Mouse (Mus musculus): ENCODE measurements around the gene Zfp410. TPM values are rescaled to one million over a fixed set of nuclear protein-coding genes. Genes with fewer than 3 reads are reported as not detected.

The Zfp410 gene
- polyA plus RNA-seq, 1 experiment from 2014 or later, result 102 TPM

- H3K9ac ChIP-seq, result no peak overlapping the region
Observed at GRCm38 (mm10) chr12:84364291-84364690, 47.6 kb downstream of the Zfp410 start.

GRCm38 (mm10) chr12:84365137-84365536, 48.5 kb downstream of the Zfp410 start:
- 92% methylated on average over 6 of the region's 6 CpGs for WGBS
- Histone ChIP-seq H3K9ac (no peak overlapping the region), H3K9me3 (no peaks in the 10 kb centered on the region)

More at GRCm38 (mm10) chr12:84364291-84364690, 47.6 kb downstream of the Zfp410 start:
- no peak for ATAC-seq (ENCODE audit: low FRiP score, low read depth)
- Histone ChIP-seq H3K4me2 (replicated peaks) (no peak overlapping the region), H3K27me3 (no peaks in the 10 kb centered on the region), H3K36me3 (peaks cover 24% of the 10 kb centered on the region), H3K4me1 (peaks cover 21% of the 10 kb centered on the region), H3K27ac (no peak overlapping the region), H3K9me3 (no peaks in the 10 kb centered on the region), H3K4me3 (no peak overlapping the region)
- 78% methylated on average over 9 of the region's 9 CpGs for WGBS

DNA sequence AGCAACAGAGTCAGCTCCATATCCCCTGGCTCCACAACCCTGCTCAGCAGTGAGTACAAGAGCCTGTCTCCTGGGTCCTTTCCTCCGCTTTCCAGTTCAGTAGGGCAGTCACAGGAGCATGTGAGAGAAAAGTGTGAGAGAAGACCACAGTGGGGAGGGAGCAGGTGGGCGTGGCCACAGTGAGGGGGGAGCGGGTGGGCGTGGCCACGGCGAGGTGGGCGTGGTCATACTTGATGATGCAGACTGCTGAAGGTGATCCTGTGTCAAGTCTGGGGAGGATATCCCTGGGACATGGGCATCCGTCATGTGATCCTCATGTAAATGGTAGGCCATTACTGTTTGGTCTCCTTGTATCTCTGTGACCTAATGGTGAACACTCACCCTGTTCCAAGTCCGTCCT, 50.3 kb downstream of the Zfp410 start:
- Histone ChIP-seq H3K4me2 (replicated peaks) (no peak overlapping the region), H3K9ac (no peak overlapping the region), H3K27ac (no peak overlapping the region), H3K4me3 (no peak overlapping the region), H3K4me1 (peaks cover 14% of the 10 kb centered on the region), H3K36me3 (peaks cover 50% of the 10 kb centered on the region), H3K9me3 (no peaks in the 10 kb centered on the region), H3K27me3 (no peaks in the 10 kb centered on the region)
- no peak for ATAC-seq (ENCODE audit: low FRiP score, low read depth)
- WGBS, result 62% methylated on average over 9 of the region's 9 CpGs

More at GRCm38 (mm10) chr12:84365137-84365536, 48.5 kb downstream of the Zfp410 start:
- ATAC-seq (ENCODE audit: low FRiP score, low read depth), result no peak
- peaks cover 32% of the 10 kb centered on the region for H3K36me3 ChIP-seq
- peaks cover 21% of the 10 kb centered on the region for H3K4me1 ChIP-seq
- H3K4me3 ChIP-seq, result no peak overlapping the region
- no peak overlapping the region for H3K27ac ChIP-seq
- no peak overlapping the region for H3K4me2 ChIP-seq (replicated peaks)
- no peaks in the 10 kb centered on the region for H3K27me3 ChIP-seq

- Histone ChIP-seq H3K4me1 (no peaks in the 10 kb centered on the region), H3K4me2 (replicated peaks) (no peak overlapping the region), H3K9ac (no peak overlapping the region), H3K4me3 (no peak overlapping the region), H3K27ac (no peak overlapping the region), H3K9me3 (no peaks in the 10 kb centered on the region), H3K36me3 (peaks cover 89% of the 10 kb centered on the region), H3K27me3 (no peaks in the 10 kb centered on the region)
- ATAC-seq (ENCODE audit: low FRiP score, low read depth), result no peak
- whole genome bisulfite sequencing, result 96% methylated on average over 5 of the region's 5 CpGs
Observed at GRCm38 (mm10) chr12:84371647-84372046, 55.0 kb downstream of the Zfp410 start.

- Histone ChIP-seq H3K4me2 (replicated peaks) (no peak overlapping the region), H3K27me3 (no peaks in the 10 kb centered on the region), H3K27ac (peak overlapping the region; percentile 10; the same call in 1 of the 2 replicates), H3K9ac (no peak overlapping the region), H3K4me3 (no peak overlapping the region), H3K4me1 (no peaks in the 10 kb centered on the region), H3K36me3 (peaks cover 74% of the 10 kb centered on the region), H3K9me3 (no peaks in the 10 kb centered on the region)
- 80% methylated on average over 6 of the region's 6 CpGs for whole genome bisulfite sequencing
- no peak for ATAC-seq (ENCODE audit: low FRiP score, low read depth)
Observed at GRCm38 (mm10) chr12:84373831-84374481, 57.3 kb downstream of the Zfp410 start.

DNA sequence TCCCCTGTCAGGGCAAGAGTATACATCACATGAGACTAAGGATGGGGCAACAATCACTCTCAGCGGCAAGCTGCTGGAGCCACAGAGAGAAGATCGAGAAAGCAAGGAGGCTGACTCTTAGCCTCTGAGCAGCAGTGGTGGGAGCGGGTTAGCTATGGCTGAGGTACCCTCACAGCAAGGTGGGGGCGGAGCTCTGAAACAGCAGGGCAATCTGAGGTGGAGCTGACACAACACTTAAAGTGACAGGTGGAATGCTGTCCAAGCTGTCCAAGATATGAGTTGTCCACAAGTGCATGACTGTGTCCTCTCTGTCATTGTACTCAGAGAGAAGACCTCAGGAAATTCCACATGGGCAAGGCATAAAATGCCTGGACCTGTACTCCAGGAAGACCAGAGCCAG, 65.7 kb downstream of the Zfp410 start:
- Histone ChIP-seq H3K9me3 (no peaks in the 10 kb centered on the region), H3K27ac (no peak overlapping the region), H3K4me2 (replicated peaks) (no peak overlapping the region), H3K27me3 (no peaks in the 10 kb centered on the region), H3K9ac (no peak overlapping the region), H3K4me1 (no peaks in the 10 kb centered on the region), H3K36me3 (peaks cover 7% of the 10 kb centered on the region; the same call in 1 of the 2 replicates), H3K4me3 (no peak overlapping the region)
- 75% methylated on average over 4 of the region's 4 CpGs for WGBS
- no peak for ATAC-seq (ENCODE audit: low FRiP score, low read depth)

DNA sequence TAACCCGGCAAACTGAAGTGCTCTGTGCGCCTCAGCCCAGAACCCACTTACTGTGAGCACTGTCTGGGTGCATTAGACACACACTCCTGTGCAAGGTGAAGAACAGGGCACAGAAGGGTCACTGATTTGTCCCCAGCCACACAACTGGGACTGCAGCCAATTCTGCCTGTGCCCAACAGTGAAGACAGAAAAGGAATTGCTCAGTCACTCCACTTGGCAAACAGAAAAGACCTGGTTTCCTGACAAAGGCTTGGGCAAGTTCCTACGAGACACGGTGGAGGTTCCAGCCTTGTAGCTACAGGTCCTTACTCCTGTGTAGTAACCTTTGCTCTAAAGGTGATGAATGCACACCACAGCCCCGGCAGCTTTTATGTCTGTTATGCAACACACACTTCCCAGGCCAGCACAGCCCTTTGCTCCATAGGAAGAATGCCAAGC, 68.0 kb downstream of the Zfp410 start:
- H3K27ac ChIP-seq, result no peak overlapping the region
- no peaks in the 10 kb centered on the region for H3K27me3 ChIP-seq
- H3K9ac ChIP-seq, result no peak overlapping the region
- 75% methylated on average over 5 of the region's 5 CpGs for WGBS
- H3K4me1 ChIP-seq, result no peaks in the 10 kb centered on the region
- no peak overlapping the region for H3K4me2 ChIP-seq (replicated peaks)
- H3K9me3 ChIP-seq, result no peaks in the 10 kb centered on the region
- ATAC-seq (ENCODE audit: low FRiP score, low read depth), result no peak
- peaks cover 6% of the 10 kb centered on the region; the same call in 1 of the 2 replicates for H3K36me3 ChIP-seq
- H3K4me3 ChIP-seq, result no peak overlapping the region

- WGBS, result 88% methylated on average over 4 of the region's 4 CpGs
- Histone ChIP-seq H3K9me3 (no peaks in the 10 kb centered on the region), H3K27me3 (no peaks in the 10 kb centered on the region), H3K4me2 (replicated peaks) (no peak overlapping the region), H3K27ac (no peak overlapping the region), H3K4me3 (no peak overlapping the region), H3K4me1 (no peaks in the 10 kb centered on the region), H3K36me3 (peaks cover 6% of the 10 kb centered on the region; the same call in 1 of the 2 replicates), H3K9ac (no peak overlapping the region)
- ATAC-seq (ENCODE audit: low FRiP score, low read depth), result no peak
Observed at GRCm38 (mm10) chr12:84385408-84385807, 68.8 kb downstream of the Zfp410 start.

DNA sequence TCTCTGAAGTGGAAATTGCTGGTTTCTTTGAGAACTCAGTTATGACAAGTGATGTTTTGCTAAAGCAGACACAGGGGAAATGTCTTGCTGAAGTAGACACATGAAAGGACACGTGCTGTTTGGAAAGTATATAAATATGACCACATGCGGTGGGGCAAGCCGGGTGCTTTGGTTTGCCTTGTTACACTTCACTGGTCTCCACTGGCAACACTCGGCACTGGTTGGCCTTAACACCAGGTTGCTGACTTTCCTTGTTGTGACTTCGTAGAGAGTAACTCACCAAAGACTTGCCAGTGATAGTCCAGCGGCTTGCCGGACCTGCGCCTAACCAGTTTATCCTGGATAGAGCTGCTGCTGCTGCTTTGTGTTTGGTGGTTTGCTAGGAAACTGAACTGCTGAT, 71.4 kb downstream of the Zfp410 start:
- peaks cover 6% of the 10 kb centered on the region; the same call in 1 of the 2 replicates for H3K36me3 ChIP-seq
- H3K4me3 ChIP-seq, result no peak overlapping the region
- WGBS, result 90% methylated on average over 8 of the region's 8 CpGs
- H3K4me1 ChIP-seq, result no peaks in the 10 kb centered on the region
- no peaks in the 10 kb centered on the region for H3K27me3 ChIP-seq
- H3K9me3 ChIP-seq, result no peaks in the 10 kb centered on the region
- H3K27ac ChIP-seq, result no peak overlapping the region
- no peak overlapping the region for H3K4me2 ChIP-seq (replicated peaks)
- no peak overlapping the region for H3K9ac ChIP-seq
- ATAC-seq (ENCODE audit: low FRiP score, low read depth), result no peak

GRCm38 (mm10) chr12:84388774-84389400, 72.2 kb downstream of the Zfp410 start:
- no peaks in the 10 kb centered on the region for H3K27me3 ChIP-seq
- no peak for ATAC-seq (ENCODE audit: low FRiP score, low read depth)
- WGBS, result 77% methylated on average over 14 of the region's 14 CpGs
- H3K4me2 ChIP-seq (replicated peaks), result no peak overlapping the region
- H3K36me3 ChIP-seq, result peaks cover 6% of the 10 kb centered on the region; the same call in 1 of the 2 replicates
- no peak overlapping the region for H3K9ac ChIP-seq
- H3K27ac ChIP-seq, result no peak overlapping the region
- H3K4me1 ChIP-seq, result no peaks in the 10 kb centered on the region
- no peak overlapping the region for H3K4me3 ChIP-seq
- no peaks in the 10 kb centered on the region for H3K9me3 ChIP-seq

- H3K27me3 ChIP-seq, result no peaks in the 10 kb centered on the region
- H3K4me2 ChIP-seq (replicated peaks), result no peak overlapping the region
- H3K4me1 ChIP-seq, result no peaks in the 10 kb centered on the region
- H3K36me3 ChIP-seq, result no peaks in the 10 kb centered on the region
- ATAC-seq (ENCODE audit: low FRiP score, low read depth), result no peak
- no peak overlapping the region for H3K9ac ChIP-seq
- no peak overlapping the region for H3K27ac ChIP-seq
- H3K4me3 ChIP-seq, result no peak overlapping the region
- H3K9me3 ChIP-seq, result no peaks in the 10 kb centered on the region
- 70% methylated on average over 6 of the region's 6 CpGs for WGBS
Observed at GRCm38 (mm10) chr12:84390336-84390735, 73.7 kb downstream of the Zfp410 start.

DNA sequence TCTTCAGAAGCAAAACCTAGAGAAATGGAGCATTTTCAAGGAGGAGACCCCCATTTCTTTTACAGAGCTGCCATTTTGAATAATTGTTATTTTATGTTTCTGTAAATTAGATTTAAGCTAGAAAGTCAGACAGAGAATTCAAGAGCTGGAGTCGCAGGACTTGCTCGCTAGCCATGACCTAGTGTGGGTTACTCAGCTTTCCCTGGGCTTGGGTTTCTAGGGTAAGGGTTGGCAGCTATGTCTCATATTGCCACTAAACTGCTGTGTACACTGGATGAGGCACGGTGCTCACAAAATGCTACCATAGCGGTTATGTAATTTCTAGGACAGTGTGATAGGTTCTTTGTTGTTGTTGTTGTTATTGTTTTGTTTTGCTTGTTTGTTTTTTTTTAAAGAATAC, 76.0 kb downstream of the Zfp410 start:
- 95% methylated on average over 4 of the region's 4 CpGs for whole genome bisulfite sequencing
- Histone ChIP-seq H3K4me1 (no peaks in the 10 kb centered on the region), H3K36me3 (no peaks in the 10 kb centered on the region), H3K4me3 (no peak overlapping the region), H3K9me3 (no peaks in the 10 kb centered on the region), H3K9ac (no peak overlapping the region), H3K27ac (no peak overlapping the region), H3K27me3 (no peaks in the 10 kb centered on the region), H3K4me2 (replicated peaks) (no peak overlapping the region)
- no peak for ATAC-seq (ENCODE audit: low FRiP score, low read depth)
